Mouse (Mus musculus) mesoderm, embryonic 11.5 days (tissue): ENCODE measurements at regions not wholly inside any gene's neighbourhood (a gene's known extent, or its start where the extent isn't known, plus 50 kb on each side); places are given as distances from the start of the nearest gene placed in this dataset.
"Not testable (repeated sequence)": the region's sequence is repeated elsewhere in the genome, so short reads cannot be mapped to it uniquely, and the experiment has no call there.

Source experiments
- DNase-seq: peaks from one replicate; pipeline ENCODE4 v3.0.0-alpha.2; 2012; ENCODE audit warnings: low read depth, low spot score

- DNase-seq: peak; percentile 71
Observed at GRCm38 (mm10) chr4:101366905-101367679, 52.0 kb upstream of the Ak4 start.

- DNase-seq: no peak
Observed at GRCm38 (mm10) chr4:101365299-101365698, 53.8 kb upstream of the Ak4 start.

- no peak for DNase-seq
Observed at GRCm38 (mm10) chr4:101364716-101365115, 54.4 kb upstream of the Ak4 start.

GRCm38 (mm10) chr4:101363231-101363630, 55.8 kb upstream of the Ak4 start:
- DNase-seq: not testable (repeated sequence)

- DNase-seq: no peak
Observed at GRCm38 (mm10) chr4:101361779-101362178, 57.3 kb upstream of the Ak4 start.

GRCm38 (mm10) chr4:101360296-101360695, 58.8 kb upstream of the Ak4 start:
- DNase-seq: no peak

- no peak for DNase-seq
Observed at GRCm38 (mm10) chr4:101359119-101359518, 60.0 kb upstream of the Ak4 start.

- DNase-seq: no peak
Observed at GRCm38 (mm10) chr4:101358525-101358924, 60.6 kb upstream of the Ak4 start.

GRCm38 (mm10) chr4:101357923-101358322, 61.2 kb upstream of the Ak4 start:
- DNase-seq: no peak

- DNase-seq: peak; percentile 20
Observed at GRCm38 (mm10) chr4:101356954-101357891, 61.9 kb upstream of the Ak4 start.

GRCm38 (mm10) chr4:101356093-101356953, 62.8 kb upstream of the Ak4 start:
- DNase-seq: peak; percentile 88

- peak; percentile 14 for DNase-seq
Observed at GRCm38 (mm10) chr4:101355431-101356092, 63.5 kb upstream of the Ak4 start.

GRCm38 (mm10) chr4:101354951-101355350, 64.1 kb upstream of the Ak4 start:
- DNase-seq: no peak

- DNase-seq: peak; percentile 13
Observed at GRCm38 (mm10) chr4:101354086-101354855, 64.8 kb upstream of the Ak4 start.

GRCm38 (mm10) chr4:101352178-101352577, 66.9 kb upstream of the Ak4 start:
- DNase-seq: no peak

- no peak for DNase-seq
Observed at GRCm38 (mm10) chr4:101351716-101352115, 67.4 kb upstream of the Ak4 start.

GRCm38 (mm10) chr4:101350656-101351055, 68.4 kb upstream of the Ak4 start:
- no peak for DNase-seq

GRCm38 (mm10) chr4:101350222-101350621, 68.9 kb upstream of the Ak4 start:
- no peak for DNase-seq

- DNase-seq: peak; percentile 55
Observed at GRCm38 (mm10) chr4:101349413-101349812, 69.7 kb upstream of the Ak4 start.

- DNase-seq: no peak
Observed at GRCm38 (mm10) chr4:101347309-101347708, 71.8 kb upstream of the Ak4 start.
